Mouse (Mus musculus) testis, adult 2 months (tissue): ENCODE data around the gene Slc43a3. TPM values are rescaled to one million over a fixed set of nuclear protein-coding genes. Genes with fewer than 3 reads are reported as not detected.
"Not testable (repeated sequence)": the region's sequence is repeated elsewhere in the genome, so short reads cannot be mapped to it uniquely, and the experiment has no call there.

Experiments
- H3K27ac ChIP-seq: fragments of 200-500 bp; 2 replicates; pipeline ENCODE4 v1.5.1; 2012; ENCODE audit warnings: low read depth, low read length; ENCODE audit not compliant: control insufficient read depth, insufficient read depth
- H3K27me3 ChIP-seq: fragments of 200-500 bp; 2 replicates; pipeline ENCODE4 v1.6.1; 2012; ENCODE audit warnings: mild to moderate bottlenecking, low read length, moderate library complexity; ENCODE audit not compliant: control insufficient read depth, insufficient read depth
- H3K36me3 ChIP-seq: fragments of 200-500 bp; 2 replicates; pipeline ENCODE4 v1.6.1; 2012; ENCODE audit warnings: mild to moderate bottlenecking, low read length; ENCODE audit not compliant: control insufficient read depth, insufficient read depth
- H3K4me1 ChIP-seq: fragments of 200-500 bp; 2 replicates; pipeline ENCODE4 v1.6.1; 2012; ENCODE audit warnings: low read length; ENCODE audit not compliant: control insufficient read depth, insufficient read depth
- H3K4me3 ChIP-seq: fragments of 200-500 bp; 2 replicates; pipeline ENCODE4 v1.5.1; 2012; ENCODE audit warnings: low read depth, mild to moderate bottlenecking, low read length, moderate library complexity, mixed read lengths; ENCODE audit not compliant: control insufficient read depth
- CTCF ChIP-seq: fragments of 200-500 bp; IDR thresholded peaks from 2 replicates; pipeline ENCODE4 v1.5.1; 2012; ENCODE audit warnings: low read depth, mild to moderate bottlenecking, inconsistent platforms, low read length, moderate library complexity; ENCODE audit not compliant: control insufficient read depth, insufficient read depth, insufficient replicate concordance
- POLR2A ChIP-seq: fragments of 200-500 bp; IDR thresholded peaks from 2 replicates; pipeline ENCODE4 v1.6.1; 2012; ENCODE audit warnings: low read depth, mild to moderate bottlenecking, inconsistent platforms, low read length, moderate library complexity; ENCODE audit not compliant: control insufficient read depth
- polyA plus RNA-seq: library from polyadenylated mRNA; depleted of rRNA; stranded (reverse); fragments of >200 nt; gene quantifications from 2 replicates; pipeline ENCODE4 v1.2.3, GENCODE M21; 2012

The Slc43a3 gene
- polyA plus RNA-seq, 1 experiment, result 4.6 TPM

DNA sequence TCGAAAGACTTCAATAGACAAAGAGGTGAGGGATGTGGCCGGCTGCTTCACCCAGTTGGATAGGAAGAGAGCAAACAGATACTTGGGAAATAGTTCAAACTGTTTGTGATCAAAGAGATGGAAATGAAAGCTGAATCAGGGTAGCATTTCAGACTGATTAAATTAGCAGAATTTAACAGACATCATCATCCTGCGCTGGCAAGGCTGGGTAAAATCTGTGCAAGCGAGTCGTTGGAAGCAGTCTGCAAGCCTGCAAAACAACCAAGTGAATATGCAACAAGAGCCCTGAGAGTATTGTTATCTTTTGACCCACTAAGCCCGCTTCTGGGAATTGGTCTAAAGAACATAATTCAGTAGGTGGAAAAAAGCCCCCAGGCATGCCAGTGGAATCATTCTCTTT lies 43.0 kb upstream of the Slc43a3 start:
- Histone ChIP-seq H3K27ac (no peak overlapping the region), H3K36me3 (no peaks in the 10 kb centered on the region), H3K4me3 (no peak overlapping the region), H3K4me1 (peaks cover 7% of the 10 kb centered on the region), H3K27me3 (no peaks in the 10 kb centered on the region)
- TF ChIP-seq CTCF (no peak), POLR2A (no peak)

DNA sequence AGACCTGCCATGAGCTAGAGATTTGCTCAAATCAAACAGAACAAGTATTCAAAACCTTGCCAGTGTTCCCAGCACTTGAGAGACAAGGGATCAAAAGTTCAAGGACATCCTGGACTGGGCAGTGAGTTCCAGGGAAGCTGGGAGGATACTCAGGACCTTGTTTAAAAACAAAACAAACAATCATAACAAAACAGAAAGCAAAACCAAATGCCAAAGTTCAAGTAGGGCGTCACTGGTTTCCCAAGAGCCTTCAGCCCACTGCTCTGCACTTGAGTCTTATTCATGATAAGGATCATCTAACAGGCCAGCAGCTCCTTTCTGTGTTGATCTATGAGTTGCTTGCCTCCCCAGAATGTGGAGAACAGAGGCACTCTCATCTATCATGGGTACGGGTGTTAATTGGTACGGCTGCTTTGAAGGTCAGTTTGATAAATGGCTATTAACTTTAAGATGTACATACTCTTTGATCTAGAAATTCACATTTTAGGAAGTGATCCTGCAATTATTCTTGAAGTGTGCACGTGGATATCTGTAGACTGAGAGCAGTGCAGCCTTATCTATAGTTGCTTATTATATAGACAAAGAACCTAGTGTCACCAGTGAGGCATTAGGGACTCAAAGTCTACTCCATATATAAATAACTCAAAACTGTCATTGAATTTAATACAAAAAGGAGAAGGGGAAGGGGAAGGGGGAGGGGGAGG lies 40.7 kb upstream of the Slc43a3 start:
- no peak overlapping the region for H3K27ac ChIP-seq
- H3K4me3 ChIP-seq, result no peak overlapping the region
- no peaks in the 10 kb centered on the region for H3K27me3 ChIP-seq
- H3K4me1 ChIP-seq, result no peaks in the 10 kb centered on the region
- no peaks in the 10 kb centered on the region for H3K36me3 ChIP-seq
- TF ChIP-seq CTCF (no peak), POLR2A (no peak)

DNA sequence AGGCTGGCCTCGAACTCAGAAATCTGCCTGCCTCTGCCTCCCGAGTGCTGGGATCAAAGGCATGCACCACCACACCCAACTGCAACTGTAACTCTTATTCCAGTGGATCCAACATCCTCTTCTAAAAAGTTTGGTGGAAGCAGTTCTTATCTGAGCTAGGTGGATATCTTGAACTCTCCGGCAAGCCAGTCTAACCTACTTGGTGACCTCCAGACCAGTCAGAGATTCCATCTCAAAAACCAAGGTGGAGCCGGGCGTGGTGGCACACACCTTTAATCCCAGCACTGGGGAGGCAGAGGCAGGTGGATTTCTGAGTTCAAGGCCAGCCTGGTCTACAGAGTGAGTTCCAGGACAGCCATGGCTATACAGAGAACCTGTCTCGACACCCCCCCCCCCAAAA lies 39.7 kb upstream of the Slc43a3 start:
- not testable (repeated sequence) for H3K4me3 ChIP-seq, H3K27ac ChIP-seq, H3K4me1 ChIP-seq, H3K27me3 ChIP-seq, H3K36me3 ChIP-seq

DNA sequence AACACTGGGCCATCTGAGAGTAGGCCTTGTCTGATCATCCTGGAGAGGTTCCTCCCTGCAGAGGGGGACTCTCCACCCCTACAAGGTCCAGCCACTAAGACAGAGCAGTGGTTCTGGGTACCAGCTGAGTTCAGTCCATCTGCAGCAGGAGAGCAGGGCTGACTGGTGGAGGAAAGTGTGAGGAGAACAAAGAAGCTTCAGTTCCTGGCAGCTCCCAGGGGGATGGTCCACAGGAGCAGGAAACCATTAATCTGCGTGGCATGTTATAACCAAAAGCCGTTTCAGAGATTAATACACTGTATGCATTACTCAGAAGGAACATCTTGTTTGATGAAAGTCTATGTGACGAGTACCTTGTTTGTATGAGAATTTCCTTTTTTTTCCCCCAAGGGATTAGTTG lies 23.7 kb upstream of the Slc43a3 start:
- Histone ChIP-seq H3K4me3 (no peak overlapping the region), H3K36me3 (no peaks in the 10 kb centered on the region), H3K27ac (no peak overlapping the region), H3K4me1 (no peaks in the 10 kb centered on the region), H3K27me3 (no peaks in the 10 kb centered on the region)
- TF ChIP-seq CTCF (no peak), POLR2A (no peak)

DNA sequence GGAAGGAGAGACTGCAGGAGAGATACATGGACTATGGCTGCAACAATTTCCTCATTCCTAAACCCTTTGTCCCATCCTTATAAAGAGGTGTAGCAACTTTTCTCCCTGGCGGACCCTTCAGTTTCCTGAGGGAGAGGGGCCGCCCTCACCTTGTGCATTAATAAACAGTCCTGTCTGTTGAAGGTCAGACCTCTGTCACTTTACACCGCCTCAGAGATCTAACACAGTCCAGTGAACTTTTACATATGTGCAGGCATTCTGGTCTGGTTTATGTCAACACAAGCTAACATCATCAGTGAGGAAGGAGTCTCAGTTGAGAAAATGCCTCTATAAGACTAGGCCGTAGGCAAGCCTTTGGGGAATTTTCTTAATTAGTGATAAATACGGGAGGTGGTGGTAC lies 22.5 kb upstream of the Slc43a3 start:
- TF ChIP-seq CTCF (no peak), POLR2A (no peak)
- Histone ChIP-seq H3K36me3 (no peaks in the 10 kb centered on the region), H3K27me3 (no peaks in the 10 kb centered on the region), H3K27ac (no peak overlapping the region), H3K4me3 (no peak overlapping the region), H3K4me1 (no peaks in the 10 kb centered on the region)

DNA sequence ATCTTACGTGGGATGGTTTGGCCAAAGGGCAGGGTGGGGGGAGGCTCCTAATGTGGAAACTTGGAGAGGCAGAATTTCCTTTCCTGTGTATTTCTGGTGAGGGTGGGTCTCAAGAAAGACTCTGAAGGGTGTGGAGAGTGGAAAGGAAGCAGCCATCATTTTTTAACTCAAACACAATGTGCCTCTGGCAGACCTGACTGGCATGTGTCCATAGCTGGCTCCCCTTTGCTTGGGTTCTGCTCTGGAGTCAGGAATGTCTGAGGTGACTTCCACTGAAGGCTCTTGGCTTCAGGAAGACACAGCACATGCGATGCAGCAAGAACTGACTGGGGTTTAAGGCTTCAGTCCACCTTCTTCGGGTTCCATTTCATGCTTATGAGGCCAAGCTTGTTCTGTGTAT lies 21.0 kb upstream of the Slc43a3 start:
- no peak for TF ChIP-seq POLR2A
- no peak for TF ChIP-seq CTCF
- Histone ChIP-seq H3K27me3 (no peaks in the 10 kb centered on the region), H3K27ac (no peak overlapping the region), H3K4me3 (no peak overlapping the region), H3K36me3 (no peaks in the 10 kb centered on the region), H3K4me1 (no peaks in the 10 kb centered on the region)

DNA sequence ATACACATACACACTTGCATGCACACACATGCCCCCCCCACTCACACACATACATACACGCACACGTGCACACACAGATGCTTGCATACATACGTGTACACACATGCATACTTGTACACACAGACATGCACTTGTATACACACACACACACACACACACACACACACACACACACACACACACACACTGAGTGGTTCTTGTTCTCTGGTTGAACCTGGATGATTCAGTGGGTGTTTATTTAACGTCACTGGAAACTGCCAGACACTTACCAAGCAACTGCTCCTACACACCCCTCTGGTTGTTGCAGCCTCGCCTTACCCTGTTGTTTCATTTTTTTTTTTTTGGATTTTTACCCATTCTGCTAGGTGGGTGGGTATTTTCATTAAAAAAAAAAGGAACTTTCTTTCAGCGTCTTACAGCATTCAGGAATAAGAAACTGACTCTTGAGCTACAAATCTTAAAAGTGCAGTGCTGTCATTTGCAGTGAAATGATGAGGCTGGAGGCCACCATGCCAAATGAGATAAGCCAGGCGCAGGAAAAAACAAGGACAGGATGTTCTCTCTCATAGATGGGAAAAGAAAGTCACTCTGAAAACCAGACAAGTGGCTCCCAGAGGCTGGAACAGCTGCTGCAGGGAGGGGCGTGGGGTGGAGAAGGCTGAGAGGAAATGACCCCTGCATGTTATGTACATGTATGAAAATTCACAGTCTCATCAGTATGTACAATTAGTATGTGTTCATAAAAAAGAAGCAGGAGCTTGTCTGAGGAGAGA lies 19.6 kb upstream of the Slc43a3 start:
- Histone ChIP-seq H3K4me1 (no peaks in the 10 kb centered on the region), H3K27me3 (no peaks in the 10 kb centered on the region), H3K36me3 (no peaks in the 10 kb centered on the region), H3K27ac (no peak overlapping the region), H3K4me3 (no peak overlapping the region)
- TF ChIP-seq CTCF (no peak), POLR2A (no peak)

DNA sequence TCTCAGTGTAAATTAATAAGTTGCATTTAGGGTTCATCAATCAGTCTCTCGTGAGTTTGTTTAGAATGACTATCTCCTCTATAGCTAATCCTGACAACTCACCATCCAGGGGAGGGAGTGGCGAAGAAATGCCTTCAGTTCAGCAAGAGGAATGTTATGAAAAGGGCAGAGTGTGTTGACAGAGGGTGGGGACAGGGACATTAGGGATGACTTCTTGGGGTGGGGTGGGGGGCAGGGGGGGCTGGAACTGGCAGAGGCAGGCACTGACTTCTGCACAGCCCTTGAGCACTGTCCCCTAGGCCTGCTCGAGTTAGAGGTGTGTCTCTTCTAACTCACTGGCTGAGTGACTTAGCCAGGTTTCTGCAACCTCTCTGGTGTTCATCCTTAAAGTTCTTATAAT lies 18.2 kb upstream of the Slc43a3 start:
- Histone ChIP-seq H3K4me3 (no peak overlapping the region), H3K36me3 (no peaks in the 10 kb centered on the region), H3K27me3 (no peaks in the 10 kb centered on the region), H3K4me1 (no peaks in the 10 kb centered on the region), H3K27ac (no peak overlapping the region)
- no peak for TF ChIP-seq CTCF
